Mouse (Mus musculus): ENCODE data around the gene Olfr348. TPM values are rescaled to one million over a fixed set of nuclear protein-coding genes. Genes with fewer than 3 reads are reported as not detected.

Gene Olfr348
- polyA plus RNA-seq (2017; shearing (Covaris generic)) = under 1 TPM in 1 of 2 experiments, not detected in 1; 0.11 TPM

DNA sequence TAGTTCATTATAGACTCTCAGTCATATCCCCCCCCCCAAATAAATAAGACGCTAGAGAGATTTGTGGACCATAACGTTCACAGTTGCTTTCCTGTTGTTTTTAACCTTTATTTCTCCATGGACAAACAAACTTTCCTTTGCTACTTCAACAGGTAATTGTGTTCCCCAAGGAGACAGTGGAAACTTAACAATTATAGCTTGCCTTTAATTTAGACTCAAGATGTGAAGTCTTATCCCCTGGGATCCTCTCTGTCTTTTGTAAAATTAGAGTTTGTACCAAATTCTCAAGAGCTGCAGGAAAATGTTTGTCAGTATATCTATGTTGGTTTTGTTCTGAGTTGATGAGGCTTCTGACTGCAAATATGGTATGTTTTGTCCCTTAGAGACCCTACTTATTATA is at the start of gene Olfr348:
Gene Olfr348 (plus strand): TSS at position 301 of the 400 bp plus-strand sequence.

GRCm38 (mm10) chr2:36790238-36790637 is 6.2 kb downstream of the Olfr348 start, which contains the start of gene Olfr50:
Gene Olfr50 (plus strand): TSS chr2:36790538.

GRCm38 (mm10) chr2:36816932-36817331 is 32.9 kb downstream of the Olfr348 start, which contains the start of gene Olfr3:
Gene Olfr3 (minus strand): TSS chr2:36817032.

Other genes with a start within 250 kb of the Olfr348 start
- under 1 TPM in 1 of 2 experiments, not detected in 1; 0.07 TPM for gene Olfr344, start 217.6 kb upstream of the Olfr348 start, polyA plus RNA-seq (2017; shearing (Covaris generic))
- gene Olfr345, start 144.2 kb upstream of the Olfr348 start, polyA plus RNA-seq (2017; shearing (Covaris generic)) = under 1 TPM in 1 of 2 experiments, not detected in 1; 0.21 TPM
- gene Olfr346, start 98.5 kb upstream of the Olfr348 start, polyA plus RNA-seq (2017; shearing (Covaris generic)) = under 1 TPM; 0.07 to 0.16 TPM
- not detected for gene Olfr347, start 52.4 kb upstream of the Olfr348 start, polyA plus RNA-seq (2017; shearing (Covaris generic))
- gene Olfr50, start 6.3 kb downstream of the Olfr348 start, polyA plus RNA-seq (2017; shearing (Covaris generic)) = not detected
- not detected for gene Olfr3, start 32.8 kb downstream of the Olfr348 start, polyA plus RNA-seq (2017; shearing (Covaris generic))
- gene Olfr350, start 62.0 kb downstream of the Olfr348 start, polyA plus RNA-seq (2017; shearing (Covaris generic)) = not detected
- gene Olfr351, start 78.4 kb downstream of the Olfr348 start, polyA plus RNA-seq (2017; shearing (Covaris generic)) = not detected
- gene Olfr352, start 84.2 kb downstream of the Olfr348 start, polyA plus RNA-seq (2017; shearing (Covaris generic)) = not detected
- gene Olfr353, start 108.7 kb downstream of the Olfr348 start, polyA plus RNA-seq (2017; shearing (Covaris generic)) = not detected
- not detected for gene Olfr354, start 121.4 kb downstream of the Olfr348 start, polyA plus RNA-seq (2017; shearing (Covaris generic))
- gene Olfr355, start 144.6 kb downstream of the Olfr348 start, polyA plus RNA-seq (2017; shearing (Covaris generic)) = not detected
- not detected for gene Olfr356, start 152.8 kb downstream of the Olfr348 start, polyA plus RNA-seq (2017; shearing (Covaris generic))
- under 1 TPM in 1 of 2 experiments, not detected in 1; 0.07 TPM for gene Olfr357, start 209.6 kb downstream of the Olfr348 start, polyA plus RNA-seq (2017; shearing (Covaris generic))
- not detected for gene Olfr358, start 225.1 kb downstream of the Olfr348 start, polyA plus RNA-seq (2017; shearing (Covaris generic))

Measured in activated CD4-positive, CD25-positive, alpha-beta regulatory T cell (primary cell).